Mouse (Mus musculus): ENCODE measurements around the gene Fam50a. TPM values are rescaled to one million over a fixed set of nuclear protein-coding genes. Genes with fewer than 3 reads are reported as not detected.

Fam50a gene
- polyA plus RNA-seq, 1 experiment from 2014 or later, result 65.8 TPM

GRCm38 (mm10) chrX:74281732-74282394 is 31.0 kb upstream of the Fam50a start, which contains the start of the genes Taz and Dnase1l1:
Gene Taz (plus strand): TSS chrX:74281912.
Gene Dnase1l1 (minus strand): TSS chrX:74282337.
- H3K27me3 ChIP-seq (ENCODE audit: control insufficient read depth, insufficient read depth, low read length), result no peaks in the 10 kb centered on the region
- H3K4me1 ChIP-seq (ENCODE audit: control insufficient read depth, insufficient read depth, low read length), result no peaks in the 10 kb centered on the region
- H3K4me2 ChIP-seq (ENCODE audit: low read depth, severe bottlenecking), result peak within 1 kb of the TSS; percentile 63
- ATAC-seq (ENCODE audit: insufficient number of reproducible peaks, low FRiP score, low TSS enrichment, low read depth) (peak; percentile 85), DNase-seq (ENCODE audit: low spot score) (peak; percentile 69)
- H3K4me3 ChIP-seq (ENCODE audit: low read depth, low read length), result peak within 1 kb of the TSS; percentile 60
- peak within 1 kb of the TSS; percentile 70 for H3K9ac ChIP-seq (ENCODE audit: low read length)
- H3K27ac ChIP-seq (replicated peaks; ENCODE audit: low read depth, low read length), result peak within 1 kb of the TSS; percentile 52
- 11% methylated on average over 16 of the region's 16 CpGs for WGBS
- H3K9me3 ChIP-seq (ENCODE audit: control insufficient read depth, low read length), result no peaks in the 10 kb centered on the region
- no peaks in the 10 kb centered on the region for H3K36me3 ChIP-seq (ENCODE audit: control insufficient read depth, insufficient read depth, low read length)

DNA sequence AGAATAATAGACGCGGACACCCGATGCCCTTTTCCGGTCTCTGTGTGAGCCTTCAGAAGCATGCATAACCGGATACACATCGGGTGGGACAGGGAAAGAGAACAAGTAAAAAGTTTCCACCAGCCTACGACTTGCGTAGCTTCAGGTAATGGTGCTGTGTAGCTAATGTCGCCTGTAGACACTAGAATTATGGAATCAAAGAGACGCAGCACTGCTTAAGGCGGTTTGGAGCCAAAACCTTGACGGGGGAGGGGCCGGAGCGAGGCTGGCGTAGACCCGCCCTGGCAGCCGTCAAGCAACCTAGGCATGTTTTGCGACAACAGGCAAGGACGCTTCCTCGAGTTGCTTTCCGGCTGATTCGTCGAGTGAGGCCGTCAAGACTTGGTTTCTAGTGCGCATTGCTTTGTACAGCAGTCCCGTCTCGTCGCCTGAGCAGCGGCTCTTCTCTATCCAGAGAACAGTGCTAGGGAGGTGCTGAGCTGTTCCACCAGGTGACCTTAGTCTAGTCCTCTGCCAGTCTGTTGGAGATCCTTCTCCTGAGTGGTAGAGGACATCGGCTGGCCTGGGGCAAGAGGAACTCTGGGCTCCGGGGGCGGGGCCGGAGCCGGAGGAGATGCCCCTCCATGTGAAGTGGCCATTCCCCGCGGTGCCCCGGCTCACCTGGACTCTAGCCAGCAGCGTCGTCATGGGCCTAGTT is 30.3 kb upstream of the Fam50a start:
- Histone ChIP-seq H3K4me2 (ENCODE audit: low read depth, severe bottlenecking) (peak overlapping the region; percentile 63), H3K27me3 (ENCODE audit: control insufficient read depth, insufficient read depth, low read length) (no peaks in the 10 kb centered on the region), H3K9me3 (ENCODE audit: control insufficient read depth, low read length) (no peaks in the 10 kb centered on the region), H3K36me3 (ENCODE audit: control insufficient read depth, insufficient read depth, low read length) (no peaks in the 10 kb centered on the region), H3K4me3 (ENCODE audit: low read depth, low read length) (peak overlapping the region; percentile 60), H3K27ac (replicated peaks; ENCODE audit: low read depth, low read length) (no peak overlapping the region), H3K4me1 (ENCODE audit: control insufficient read depth, insufficient read depth, low read length) (no peaks in the 10 kb centered on the region), H3K9ac (ENCODE audit: low read length) (peak overlapping the region; percentile 70)
- DNase-seq (ENCODE audit: low spot score), result peak; percentile 81
- WGBS, result 18% methylated on average over 39 of the region's 39 CpGs
- ATAC-seq (ENCODE audit: insufficient number of reproducible peaks, low FRiP score, low TSS enrichment, low read depth), result peak; percentile 71

DNA sequence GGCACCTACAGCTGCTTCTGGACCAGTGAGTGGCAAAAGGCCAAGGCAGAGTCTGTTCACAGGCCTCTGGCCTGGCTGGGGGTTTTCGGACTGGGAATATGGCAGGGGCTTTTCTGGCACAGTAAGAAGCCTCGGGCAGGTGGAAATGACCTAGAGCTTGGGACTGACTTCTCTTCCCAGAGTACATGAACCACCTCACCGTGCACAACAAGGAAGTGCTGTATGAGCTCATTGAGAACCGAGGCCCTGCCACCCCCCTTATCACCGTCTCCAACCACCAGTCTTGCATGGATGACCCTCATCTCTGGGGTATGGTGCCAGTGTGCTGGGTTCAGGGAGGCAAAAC is 29.8 kb upstream of the Fam50a start:
- H3K27ac ChIP-seq (replicated peaks; ENCODE audit: low read depth, low read length), result no peak overlapping the region
- peak overlapping the region; percentile 70 for H3K9ac ChIP-seq (ENCODE audit: low read length)
- no peaks in the 10 kb centered on the region for H3K4me1 ChIP-seq (ENCODE audit: control insufficient read depth, insufficient read depth, low read length)
- H3K4me3 ChIP-seq (ENCODE audit: low read depth, low read length), result peak overlapping the region; percentile 60
- no peaks in the 10 kb centered on the region for H3K27me3 ChIP-seq (ENCODE audit: control insufficient read depth, insufficient read depth, low read length)
- H3K9me3 ChIP-seq (ENCODE audit: control insufficient read depth, low read length), result no peaks in the 10 kb centered on the region
- no peaks in the 10 kb centered on the region for H3K36me3 ChIP-seq (ENCODE audit: control insufficient read depth, insufficient read depth, low read length)
- H3K4me2 ChIP-seq (ENCODE audit: low read depth, severe bottlenecking), result peak overlapping the region; percentile 63
- peak; percentile 10; the same call in 1 of the 2 replicates for ATAC-seq (ENCODE audit: insufficient number of reproducible peaks, low FRiP score, low TSS enrichment, low read depth)
- DNase-seq (ENCODE audit: low spot score), result no peak
- WGBS, result 50% methylated on average over 5 of the region's 5 CpGs

DNA sequence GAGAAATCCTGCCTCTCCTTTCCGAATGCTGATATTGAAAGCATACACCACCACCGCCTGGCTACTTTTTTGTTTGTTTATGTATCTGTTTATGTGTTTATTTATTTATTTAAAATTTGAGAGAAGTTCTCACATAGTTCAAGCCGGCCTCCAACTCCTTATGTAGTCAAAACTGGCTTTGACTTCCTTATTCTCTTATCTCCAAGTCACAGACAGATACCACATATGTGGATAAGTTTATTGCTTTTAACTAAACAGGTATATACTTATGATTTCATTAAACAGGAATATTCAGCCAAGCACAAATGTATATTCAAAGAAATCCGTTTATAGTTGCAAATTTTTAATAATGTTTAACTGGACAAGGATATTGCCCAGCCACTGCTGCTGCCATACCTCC is 19.4 kb upstream of the Fam50a start:
- no peak for ATAC-seq (ENCODE audit: insufficient number of reproducible peaks, low FRiP score, low TSS enrichment, low read depth)
- no peaks in the 10 kb centered on the region for H3K9me3 ChIP-seq (ENCODE audit: control insufficient read depth, low read length)
- DNase-seq (ENCODE audit: low spot score), result no peak
- no peak overlapping the region for H3K9ac ChIP-seq (ENCODE audit: low read length)
- no peaks in the 10 kb centered on the region for H3K27me3 ChIP-seq (ENCODE audit: control insufficient read depth, insufficient read depth, low read length)
- H3K4me3 ChIP-seq (ENCODE audit: low read depth, low read length), result no peak overlapping the region
- H3K4me2 ChIP-seq (ENCODE audit: low read depth, severe bottlenecking), result no peak overlapping the region
- H3K36me3 ChIP-seq (ENCODE audit: control insufficient read depth, insufficient read depth, low read length), result no peaks in the 10 kb centered on the region
- no peaks in the 10 kb centered on the region for H3K4me1 ChIP-seq (ENCODE audit: control insufficient read depth, insufficient read depth, low read length)
- 80% methylated on average over 4 of the region's 4 CpGs for WGBS
- H3K27ac ChIP-seq (replicated peaks; ENCODE audit: low read depth, low read length), result no peak overlapping the region

DNA sequence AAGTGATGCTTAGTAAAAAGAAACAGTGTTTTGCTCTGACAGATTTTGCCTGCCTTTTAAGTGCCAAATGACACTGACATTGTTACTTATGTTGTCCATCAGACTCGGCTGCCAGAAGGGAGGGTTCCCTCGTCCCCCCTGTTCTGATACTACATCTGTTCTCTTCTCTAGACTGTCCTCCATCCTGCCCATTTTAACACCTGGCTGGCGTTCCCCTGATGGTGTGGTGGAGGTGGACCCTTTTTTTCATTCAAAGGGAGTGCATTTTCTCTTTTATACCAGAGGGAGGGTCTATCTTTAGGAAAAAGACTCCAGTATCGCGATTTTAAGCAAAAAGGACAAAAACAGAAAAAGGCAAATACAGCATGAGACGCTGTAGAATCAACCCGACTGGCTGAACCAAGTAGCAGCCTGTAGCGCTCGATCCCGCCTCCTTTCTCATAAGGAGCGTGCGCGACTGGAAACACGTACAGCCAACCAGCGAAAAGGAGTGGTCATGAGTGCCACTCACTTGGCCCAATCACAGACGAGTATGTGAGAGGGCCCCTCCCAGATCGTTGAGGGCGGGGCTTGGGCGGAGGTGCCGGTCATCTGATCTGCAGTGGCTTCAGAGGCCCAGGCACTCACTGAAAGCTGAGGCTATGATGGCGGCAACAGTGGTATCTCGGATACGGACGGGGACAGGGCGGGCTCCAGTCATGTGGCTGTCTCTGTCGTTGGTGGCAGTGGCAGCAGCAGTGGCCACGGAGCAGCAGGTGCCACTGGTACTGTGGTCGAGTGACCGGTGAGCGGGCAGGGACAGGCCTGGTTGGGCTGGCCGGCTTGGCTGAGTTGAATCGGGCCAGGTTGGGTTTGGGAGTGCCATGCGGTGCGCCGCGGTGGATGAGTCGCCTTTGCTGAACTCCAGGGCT is 16.0 kb upstream of the Fam50a start, which contains the start of gene Atp6ap1:
Gene Atp6ap1, plus strand, starts transcription at position 560 of the 911 bp plus-strand sequence.
- 17% methylated on average over 36 of the region's 37 CpGs for WGBS
- H3K27ac ChIP-seq (replicated peaks; ENCODE audit: low read depth, low read length), result no peak within 1 kb of the TSS
- DNase-seq (ENCODE audit: low spot score), result peak; percentile 91
- H3K36me3 ChIP-seq (ENCODE audit: control insufficient read depth, insufficient read depth, low read length), result no peaks in the 10 kb centered on the region
- H3K4me3 ChIP-seq (ENCODE audit: low read depth, low read length), result peak within 1 kb of the TSS; percentile 59
- peak within 1 kb of the TSS; percentile 55 for H3K4me2 ChIP-seq (ENCODE audit: low read depth, severe bottlenecking)
- no peaks in the 10 kb centered on the region for H3K27me3 ChIP-seq (ENCODE audit: control insufficient read depth, insufficient read depth, low read length)
- no peaks in the 10 kb centered on the region for H3K4me1 ChIP-seq (ENCODE audit: control insufficient read depth, insufficient read depth, low read length)
- H3K9ac ChIP-seq (ENCODE audit: low read length), result peak within 1 kb of the TSS; percentile 66
- peak; percentile 98 for ATAC-seq (ENCODE audit: insufficient number of reproducible peaks, low FRiP score, low TSS enrichment, low read depth)
- H3K9me3 ChIP-seq (ENCODE audit: control insufficient read depth, low read length), result no peaks in the 10 kb centered on the region

- WGBS, result 85% methylated on average over 1 of the region's 1 CpGs
- no peaks in the 10 kb centered on the region for H3K4me1 ChIP-seq (ENCODE audit: control insufficient read depth, insufficient read depth, low read length)
- no peak overlapping the region for H3K27ac ChIP-seq (replicated peaks; ENCODE audit: low read depth, low read length)
- H3K9me3 ChIP-seq (ENCODE audit: control insufficient read depth, low read length), result no peaks in the 10 kb centered on the region
- H3K4me2 ChIP-seq (ENCODE audit: low read depth, severe bottlenecking), result no peak overlapping the region
- H3K27me3 ChIP-seq (ENCODE audit: control insufficient read depth, insufficient read depth, low read length), result no peaks in the 10 kb centered on the region
- no peak overlapping the region for H3K4me3 ChIP-seq (ENCODE audit: low read depth, low read length)
- no peak overlapping the region for H3K9ac ChIP-seq (ENCODE audit: low read length)
- ATAC-seq (ENCODE audit: insufficient number of reproducible peaks, low FRiP score, low TSS enrichment, low read depth), result no peak
- no peaks in the 10 kb centered on the region for H3K36me3 ChIP-seq (ENCODE audit: control insufficient read depth, insufficient read depth, low read length)
- DNase-seq (ENCODE audit: low spot score), result no peak
Measured at GRCm38 (mm10) chrX:74298348-74298747, 14.5 kb upstream of the Fam50a start.

DNA sequence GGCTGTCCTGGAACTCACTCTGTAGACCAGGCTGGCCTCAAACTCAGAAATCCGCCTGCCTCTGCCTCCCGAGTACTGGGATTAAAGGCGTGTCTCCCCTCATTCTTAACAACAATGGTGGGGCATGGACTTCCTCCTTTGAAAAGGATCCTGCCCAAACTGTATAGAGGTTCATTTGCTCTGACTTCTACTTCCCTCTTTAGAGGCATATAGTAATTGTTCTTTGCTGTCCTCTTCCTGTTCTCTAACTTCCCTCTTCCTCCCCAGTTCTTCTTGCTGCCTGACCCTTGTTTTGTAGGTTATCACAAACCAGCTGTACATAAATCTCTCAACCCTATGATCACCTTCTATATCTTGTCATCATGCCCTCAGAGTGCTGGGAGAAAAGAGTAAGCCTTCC is 13.1 kb upstream of the Fam50a start:
- 88% methylated on average over 3 of the region's 3 CpGs for WGBS
- no peaks in the 10 kb centered on the region for H3K36me3 ChIP-seq (ENCODE audit: control insufficient read depth, insufficient read depth, low read length)

More for the DNA sequence above, 13.1 kb upstream of the Fam50a start:
- Histone ChIP-seq H3K4me1 (ENCODE audit: control insufficient read depth, insufficient read depth, low read length) (no peaks in the 10 kb centered on the region), H3K27ac (replicated peaks; ENCODE audit: low read depth, low read length) (no peak overlapping the region), H3K9ac (ENCODE audit: low read length) (no peak overlapping the region), H3K9me3 (ENCODE audit: control insufficient read depth, low read length) (no peaks in the 10 kb centered on the region), H3K27me3 (ENCODE audit: control insufficient read depth, insufficient read depth, low read length) (no peaks in the 10 kb centered on the region), H3K4me2 (ENCODE audit: low read depth, severe bottlenecking) (no peak overlapping the region), H3K4me3 (ENCODE audit: low read depth, low read length) (no peak overlapping the region)
- no peak for ATAC-seq (ENCODE audit: insufficient number of reproducible peaks, low FRiP score, low TSS enrichment, low read depth)
- DNase-seq (ENCODE audit: low spot score), result no peak

Data from limb, embryonic 11.5 days (tissue).